Mouse (Mus musculus) liver, embryonic 15.5 days (tissue): ENCODE results near the gene Fam19a5. TPM values are rescaled to one million over a fixed set of nuclear protein-coding genes. Genes with fewer than 3 reads are reported as not detected.

ENCODE experiments used
- ATAC-seq: fragments of 200-750 bp; cut with Nextera tagmentation; 2 replicates; pipeline ENCODE4 v1.8.0; 2017; ENCODE audit warnings: moderate number of reproducible peaks, mild to moderate bottlenecking, moderate library complexity; ENCODE audit not compliant: insufficient read depth
- H3K27ac ChIP-seq: fragments of 300-500 bp; sonication (generic); replicated peaks from 2 replicates; pipeline ENCODE4 v1.5.1; 2015; ENCODE audit warnings: mild to moderate bottlenecking, inconsistent platforms
- H3K27me3 ChIP-seq: fragments of 300-500 bp; sonication (generic); 2 replicates; pipeline ENCODE4 v1.6.1; 2015; ENCODE audit warnings: mild to moderate bottlenecking, inconsistent platforms
- H3K36me3 ChIP-seq: fragments of 300-500 bp; sonication (generic); replicated peaks from 2 replicates; pipeline ENCODE4 v1.6.1; 2015; ENCODE audit warnings: moderate library complexity, mild to moderate bottlenecking, inconsistent platforms
- H3K4me1 ChIP-seq: fragments of 300-500 bp; sonication (generic); replicated peaks from 2 replicates; pipeline ENCODE4 v1.6.1; 2015; ENCODE audit warnings: inconsistent platforms
- H3K4me2 ChIP-seq: fragments of 300-500 bp; sonication (generic); 2 replicates; pipeline ENCODE4 v1.6.1; 2015; ENCODE audit warnings: moderate library complexity, mild to moderate bottlenecking, inconsistent platforms
- H3K4me3 ChIP-seq: fragments of 300-500 bp; sonication (generic); replicated peaks from 2 replicates; pipeline ENCODE4 v1.5.1; 2015; ENCODE audit warnings: mild to moderate bottlenecking, inconsistent platforms
- H3K9ac ChIP-seq: fragments of 300-500 bp; sonication (generic); 2 replicates; pipeline ENCODE4 v1.6.1; 2015; ENCODE audit warnings: moderate library complexity, mild to moderate bottlenecking, inconsistent platforms
- H3K9me3 ChIP-seq: fragments of 300-500 bp; sonication (generic); replicated peaks from 2 replicates; pipeline ENCODE4 v1.6.1; 2016; ENCODE audit warnings: inconsistent platforms
- WGBS: fragments of 180-500 bp; shearing (Covaris S2); methylation state at CpG from one replicate; pipeline ENCODE4 v1.1.7; 2015; ENCODE audit warnings: mixed read lengths; ENCODE audit not compliant: insufficient replicate concordance; 5-methylcytosine and 5-hydroxymethylcytosine counted together
- microRNA-seq: library from miRNA; unstranded; fragments of <30 nt; microRNA quantifications from one replicate; pipeline ENCODE4, GENCODE M21; 2016
- polyA plus RNA-seq: library from polyadenylated mRNA; unstranded; fragments of >200 nt; fragmentation: Nextera tagmentation; extraction: Ambion mirVana; gene quantifications from 2 replicates; pipeline ENCODE4 v1.2.1, GENCODE M21; 2015

The Fam19a5 gene
- polyA plus RNA-seq, 1 experiment from 2014 or later, result not detected

GRCm38 (mm10) chr15:87765876-87766275, 221.8 kb downstream of the Fam19a5 start:
- Histone ChIP-seq H3K36me3 (no peaks in the 10 kb centered on the region), H3K4me2 (no peak overlapping the region), H3K27me3 (no peaks in the 10 kb centered on the region), H3K9me3 (no peaks in the 10 kb centered on the region), H3K9ac (no peak overlapping the region), H3K4me1 (no peaks in the 10 kb centered on the region), H3K4me3 (no peak overlapping the region), H3K27ac (no peak overlapping the region)
- no peak for ATAC-seq
- 59% methylated on average over 3 of the region's 3 CpGs for WGBS

- no peak for ATAC-seq
- WGBS, result 50% methylated on average over 4 of the region's 4 CpGs
- H3K4me3 ChIP-seq, result no peak overlapping the region
- no peak overlapping the region for H3K27ac ChIP-seq
- no peaks in the 10 kb centered on the region for H3K9me3 ChIP-seq
- H3K4me2 ChIP-seq, result no peak overlapping the region
- H3K27me3 ChIP-seq, result no peaks in the 10 kb centered on the region
- H3K9ac ChIP-seq, result no peak overlapping the region
- no peaks in the 10 kb centered on the region for H3K36me3 ChIP-seq
- H3K4me1 ChIP-seq, result no peaks in the 10 kb centered on the region
Observed at GRCm38 (mm10) chr15:87773955-87774354, 229.9 kb downstream of the Fam19a5 start.

- 55% methylated on average over 2 of the region's 2 CpGs for WGBS
- no peak overlapping the region for H3K27ac ChIP-seq
- ATAC-seq, result no peak
Observed at GRCm38 (mm10) chr15:87783331-87783730, 239.2 kb downstream of the Fam19a5 start.

GRCm38 (mm10) chr15:87789671-87790070, 245.6 kb downstream of the Fam19a5 start:
- no peak overlapping the region for H3K4me3 ChIP-seq
- no peaks in the 10 kb centered on the region for H3K27me3 ChIP-seq
- no peaks in the 10 kb centered on the region for H3K4me1 ChIP-seq
- H3K9me3 ChIP-seq, result no peaks in the 10 kb centered on the region
- H3K27ac ChIP-seq, result no peak overlapping the region
- no peak overlapping the region for H3K4me2 ChIP-seq
- WGBS, result 59% methylated on average over 4 of the region's 4 CpGs
- H3K36me3 ChIP-seq, result no peaks in the 10 kb centered on the region
- H3K9ac ChIP-seq, result no peak overlapping the region
- no peak for ATAC-seq

More at GRCm38 (mm10) chr15:87783331-87783730, 239.2 kb downstream of the Fam19a5 start:
- no peaks in the 10 kb centered on the region for H3K4me1 ChIP-seq
- no peak overlapping the region for H3K9ac ChIP-seq
- no peaks in the 10 kb centered on the region for H3K36me3 ChIP-seq
- no peaks in the 10 kb centered on the region for H3K9me3 ChIP-seq
- no peak overlapping the region for H3K4me2 ChIP-seq
- H3K4me3 ChIP-seq, result no peak overlapping the region
- no peaks in the 10 kb centered on the region for H3K27me3 ChIP-seq

GRCm38 (mm10) chr15:87793661-87794060, 249.6 kb downstream of the Fam19a5 start:
- Histone ChIP-seq H3K36me3 (no peaks in the 10 kb centered on the region), H3K4me1 (no peaks in the 10 kb centered on the region), H3K27me3 (no peaks in the 10 kb centered on the region), H3K27ac (no peak overlapping the region), H3K4me3 (no peak overlapping the region), H3K9ac (no peak overlapping the region), H3K4me2 (no peak overlapping the region), H3K9me3 (no peaks in the 10 kb centered on the region)
- WGBS, result 59% methylated on average over 3 of the region's 3 CpGs
- no peak for ATAC-seq

GRCm38 (mm10) chr15:87796571-87796970, 252.5 kb downstream of the Fam19a5 start:
- no peaks in the 10 kb centered on the region for H3K9me3 ChIP-seq
- ATAC-seq, result no peak
- H3K27me3 ChIP-seq, result no peaks in the 10 kb centered on the region
- H3K9ac ChIP-seq, result no peak overlapping the region
- no peak overlapping the region for H3K27ac ChIP-seq
- H3K36me3 ChIP-seq, result no peaks in the 10 kb centered on the region
- 62% methylated on average over 3 of the region's 3 CpGs for WGBS
- H3K4me2 ChIP-seq, result no peak overlapping the region
- H3K4me3 ChIP-seq, result no peak overlapping the region
- H3K4me1 ChIP-seq, result no peaks in the 10 kb centered on the region

Small RNAs within 50 kb of the gene (microRNA-seq; reads per million reads assigned to microRNA genes)
- gene Mir6393, result not detected
